Mouse (Mus musculus): ENCODE measurements at regions not wholly inside any gene's neighbourhood (a gene's known extent, or its start where the extent isn't known, plus 50 kb on each side); places are given as distances from the start of the nearest gene placed in this dataset.

DNA sequence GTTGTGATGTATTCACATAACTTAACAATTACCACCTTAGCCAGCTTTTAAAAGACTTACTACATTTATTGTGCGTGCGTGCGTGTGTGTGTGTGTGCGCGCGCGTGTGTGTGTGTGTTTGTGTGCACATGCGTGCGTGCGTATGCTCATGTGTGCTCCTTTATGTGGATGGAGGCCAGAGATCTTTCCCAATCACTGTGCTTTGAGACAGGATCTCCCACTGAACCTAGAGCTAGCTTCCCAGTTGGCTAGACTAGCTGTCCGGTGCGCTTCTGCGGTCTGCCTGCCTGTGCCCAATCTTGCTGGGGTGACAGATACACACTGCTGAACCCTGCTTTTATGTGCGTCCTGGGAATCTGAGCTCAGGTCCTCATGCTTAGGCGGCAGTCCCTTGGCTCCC, 50.1 kb upstream of the Arhgap29 start:
- no peak for DNase-seq

DNA sequence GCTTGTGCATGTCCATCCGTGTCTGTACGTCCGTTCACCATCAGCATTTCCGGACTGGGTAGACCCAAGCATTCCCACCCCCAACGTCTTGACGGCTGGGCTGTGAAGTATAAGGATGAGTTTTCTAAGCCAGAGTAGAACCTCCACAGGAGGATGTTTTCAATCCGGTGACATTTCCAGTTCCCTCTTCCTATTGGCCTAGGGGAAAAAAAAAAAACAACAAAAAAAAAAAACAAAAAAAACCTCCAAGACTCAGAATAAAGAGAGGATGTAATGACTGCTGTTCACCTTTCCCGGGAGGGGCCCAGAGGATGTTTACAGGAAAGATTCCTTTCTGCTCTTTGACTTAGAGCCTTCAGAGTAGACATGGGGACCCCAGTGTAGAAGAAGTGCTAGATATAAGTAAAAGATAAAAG, 51.9 kb upstream of the Arhgap29 start:
- peak in 1 of 2 experiments; percentile 61 for DNase-seq

DNA sequence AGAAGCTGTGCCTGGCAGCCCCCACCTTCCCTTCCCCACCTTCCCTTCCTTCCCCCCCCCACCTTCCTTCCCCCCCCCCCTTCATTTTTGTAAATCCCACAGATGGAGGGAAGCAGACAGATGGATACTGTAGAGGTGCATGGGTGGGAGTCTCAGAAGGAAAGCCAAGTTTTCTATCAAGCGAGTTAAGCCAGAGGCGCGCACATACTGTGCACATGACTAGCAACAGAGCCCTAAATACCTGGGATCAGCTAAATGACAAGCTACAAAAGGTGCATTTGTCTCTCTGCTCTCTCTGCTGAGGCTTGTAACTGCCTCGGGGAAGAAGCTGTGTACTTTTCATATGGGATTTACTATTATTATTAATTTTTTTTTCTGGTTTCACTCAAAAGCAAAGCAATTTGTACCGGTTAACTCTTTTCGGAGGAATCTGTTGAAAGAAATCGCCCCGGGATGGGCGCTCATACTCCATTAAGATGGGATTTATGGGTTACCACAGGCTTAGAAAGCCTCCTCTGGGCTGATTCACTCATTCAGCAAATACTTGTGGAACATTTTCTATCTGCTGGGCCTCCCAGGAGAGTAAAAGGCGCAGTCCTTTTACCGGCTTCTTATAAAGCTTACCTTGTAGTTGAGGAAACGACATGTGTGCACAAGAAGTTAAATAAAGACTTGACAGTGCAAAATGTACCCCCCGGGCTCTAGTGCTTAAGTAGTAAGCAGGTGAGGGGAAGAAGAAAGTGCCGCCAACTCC, 54.3 kb upstream of the Arhgap29 start:
- DNase-seq: no peak

DNA sequence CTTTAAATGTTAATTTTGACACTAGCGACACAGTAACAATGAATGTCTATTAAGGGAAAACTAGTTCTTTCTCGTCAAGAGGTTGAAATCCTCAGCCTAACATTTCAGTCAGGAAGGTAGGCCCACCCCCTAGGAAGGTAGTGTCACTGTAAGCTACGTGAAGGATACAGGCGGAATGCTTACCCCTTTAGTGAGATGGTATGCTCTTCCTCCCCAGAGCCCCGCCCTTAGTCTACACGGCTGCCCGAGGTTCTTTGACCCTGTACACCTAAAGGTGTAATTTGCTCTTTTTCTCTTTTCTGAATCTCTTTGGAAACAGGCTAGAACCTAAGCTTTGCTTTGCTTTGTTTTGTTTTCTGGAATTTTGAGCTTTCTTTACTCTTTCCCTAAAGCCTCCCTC, 58.7 kb upstream of the Arhgap29 start:
- no peak for DNase-seq

DNA sequence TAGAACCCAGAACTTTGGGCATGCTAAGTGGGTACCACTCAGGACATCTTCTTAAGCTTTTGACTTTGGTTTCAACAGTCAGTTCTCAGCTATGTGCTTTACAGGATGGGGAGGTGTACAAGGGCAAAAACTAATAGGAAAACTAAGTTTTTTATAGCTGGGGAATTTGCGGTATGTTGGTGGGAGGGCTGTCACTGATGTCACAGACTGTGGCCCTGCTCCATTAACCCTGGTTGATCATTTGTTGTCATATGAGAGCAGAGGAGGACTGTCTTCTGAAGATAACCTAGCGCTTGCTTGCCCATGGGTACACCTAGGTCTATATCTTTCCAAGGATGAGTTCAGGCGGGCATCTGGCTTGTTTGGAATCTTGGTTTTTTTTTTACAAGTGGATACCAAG, 59.7 kb upstream of the Arhgap29 start:
- DNase-seq: no peak

DNA sequence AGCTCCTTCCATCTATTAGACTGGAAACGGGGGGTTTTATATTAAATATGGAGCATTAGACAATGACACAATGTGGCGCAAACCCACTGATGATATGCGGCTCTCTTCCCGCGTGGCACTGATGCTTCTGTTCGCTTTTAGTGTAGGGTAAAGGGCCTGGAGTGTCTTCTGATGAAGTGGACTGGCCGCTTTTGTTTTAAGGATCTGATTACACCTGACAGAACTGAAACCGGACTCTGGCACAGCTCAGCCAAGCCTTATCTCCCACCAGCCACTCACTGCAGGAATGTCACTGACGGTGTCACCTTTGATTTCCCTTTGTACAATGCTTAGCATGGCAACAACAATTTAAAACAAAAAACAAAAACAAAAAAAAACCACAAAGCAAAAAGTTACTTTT, 61.0 kb upstream of the Arhgap29 start:
- DNase-seq: peak; percentile 46 to 63

DNA sequence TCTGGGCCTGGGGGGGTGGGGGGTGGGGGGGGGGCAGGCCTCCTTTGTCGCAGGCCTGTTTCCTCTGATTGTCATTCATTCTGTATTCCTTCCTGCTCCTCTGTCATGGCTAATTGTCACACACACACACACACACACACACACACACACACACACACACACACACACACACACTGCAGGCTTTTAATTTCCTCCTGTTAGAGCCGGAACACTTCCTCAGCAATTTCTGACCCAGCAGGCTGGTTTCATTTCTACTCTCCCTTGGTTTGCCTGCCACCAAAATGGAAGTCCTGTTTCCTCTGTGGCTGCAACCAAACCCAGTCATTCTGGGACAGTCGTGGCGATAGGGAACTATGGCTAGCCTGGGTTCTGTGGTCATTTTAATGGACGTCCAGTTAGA, 61.8 kb upstream of the Arhgap29 start:
- DNase-seq: peak; percentile 51 to 71

DNA sequence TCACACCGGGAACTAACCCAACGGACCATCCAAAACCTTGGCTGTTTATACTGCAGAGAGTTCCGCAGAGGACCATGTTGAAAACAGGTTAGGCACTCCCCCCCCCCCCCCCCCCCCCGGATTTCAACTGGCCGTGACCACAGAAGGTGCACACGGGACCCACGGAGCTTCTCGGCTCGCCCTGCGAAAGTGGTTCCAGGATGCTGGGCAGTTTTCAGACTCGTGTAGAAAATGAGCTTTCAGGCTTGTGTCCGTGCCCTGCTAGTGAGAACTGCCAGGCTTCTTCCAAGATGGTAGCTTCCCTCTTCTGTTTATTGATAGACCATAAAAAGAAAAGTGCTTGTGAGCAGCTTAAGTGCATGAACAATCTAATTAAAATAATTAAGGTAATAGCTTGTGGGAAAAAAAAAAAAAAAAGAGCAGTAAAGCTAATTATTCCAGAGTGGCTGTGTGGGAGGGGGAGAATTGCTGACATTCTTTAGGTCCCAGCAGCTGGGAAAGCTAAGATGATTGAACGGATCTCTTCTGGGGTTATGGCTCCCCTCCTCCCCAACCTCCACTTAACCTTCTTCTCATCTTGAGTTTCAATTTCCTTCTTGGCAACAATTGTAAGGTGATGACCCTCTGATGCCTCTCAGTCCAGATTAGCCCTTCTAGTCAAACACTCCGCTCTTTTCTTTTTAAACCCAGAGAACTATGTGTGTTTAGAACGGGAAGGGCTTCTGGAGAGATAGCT, 65.3 kb upstream of the Arhgap29 start:
- no peak for DNase-seq

DNA sequence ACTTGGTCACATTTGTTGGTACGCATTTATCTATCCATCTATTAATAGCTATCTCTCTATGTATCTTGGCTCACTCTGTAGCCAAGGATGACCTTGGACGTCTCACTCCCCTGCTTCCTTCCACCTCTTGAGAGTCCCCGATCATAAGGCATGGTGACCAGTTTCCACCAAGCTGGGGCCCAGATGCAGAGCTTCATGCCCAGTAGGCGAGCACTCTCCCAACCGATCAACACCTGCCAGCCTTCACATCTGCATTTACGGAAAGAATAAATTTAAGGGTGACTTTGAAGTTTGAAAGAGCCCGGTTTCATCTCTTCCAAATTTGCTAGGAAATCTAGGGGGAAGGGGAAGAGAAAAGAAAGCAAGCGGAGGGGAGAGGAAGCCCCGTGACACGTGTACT, 66.0 kb upstream of the Arhgap29 start:
- DNase-seq: no peak

DNA sequence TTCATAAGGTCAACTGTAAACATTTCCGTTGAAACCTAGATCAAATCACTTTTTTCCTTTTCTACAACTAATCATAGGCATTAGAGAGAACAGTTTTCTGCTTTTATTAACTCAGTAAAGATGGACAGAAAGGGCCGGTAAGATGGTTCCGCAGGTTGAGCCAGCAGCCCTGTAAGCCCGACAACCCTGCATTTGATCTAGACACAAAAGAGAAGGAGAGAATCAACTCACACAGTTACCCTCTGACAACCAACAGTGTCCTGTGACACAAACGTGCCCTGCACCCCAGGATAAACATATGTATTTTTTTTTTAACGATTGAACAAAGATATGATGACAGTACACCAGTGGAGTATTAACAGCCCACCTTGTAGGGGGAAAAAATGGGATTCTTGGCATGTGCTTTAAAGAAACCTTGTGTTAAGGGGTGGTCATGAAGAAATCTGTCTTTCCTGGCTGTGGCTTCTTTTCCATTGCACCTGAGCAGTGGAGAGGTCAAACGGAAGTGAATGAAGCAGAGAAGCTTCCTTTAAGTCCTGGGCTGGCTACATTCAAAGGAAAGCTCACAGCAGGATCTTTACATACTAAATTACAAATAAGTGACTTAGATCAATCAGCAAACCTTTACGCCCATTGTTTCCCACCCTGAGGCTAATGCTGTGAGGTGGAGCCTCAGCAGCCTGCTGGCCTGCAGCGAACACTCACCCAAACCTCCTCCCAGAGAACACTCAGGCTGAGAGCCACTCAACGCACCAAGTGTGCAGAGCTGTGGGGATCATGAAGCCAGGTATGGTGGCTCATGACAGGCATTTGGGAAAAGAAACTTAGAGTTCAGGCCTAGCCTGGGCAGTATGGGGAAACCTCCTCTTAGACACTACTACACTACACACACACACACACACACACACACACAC, 66.8 kb upstream of the Arhgap29 start:
- DNase-seq: peak in 1 of 2 experiments; percentile 43

DNA sequence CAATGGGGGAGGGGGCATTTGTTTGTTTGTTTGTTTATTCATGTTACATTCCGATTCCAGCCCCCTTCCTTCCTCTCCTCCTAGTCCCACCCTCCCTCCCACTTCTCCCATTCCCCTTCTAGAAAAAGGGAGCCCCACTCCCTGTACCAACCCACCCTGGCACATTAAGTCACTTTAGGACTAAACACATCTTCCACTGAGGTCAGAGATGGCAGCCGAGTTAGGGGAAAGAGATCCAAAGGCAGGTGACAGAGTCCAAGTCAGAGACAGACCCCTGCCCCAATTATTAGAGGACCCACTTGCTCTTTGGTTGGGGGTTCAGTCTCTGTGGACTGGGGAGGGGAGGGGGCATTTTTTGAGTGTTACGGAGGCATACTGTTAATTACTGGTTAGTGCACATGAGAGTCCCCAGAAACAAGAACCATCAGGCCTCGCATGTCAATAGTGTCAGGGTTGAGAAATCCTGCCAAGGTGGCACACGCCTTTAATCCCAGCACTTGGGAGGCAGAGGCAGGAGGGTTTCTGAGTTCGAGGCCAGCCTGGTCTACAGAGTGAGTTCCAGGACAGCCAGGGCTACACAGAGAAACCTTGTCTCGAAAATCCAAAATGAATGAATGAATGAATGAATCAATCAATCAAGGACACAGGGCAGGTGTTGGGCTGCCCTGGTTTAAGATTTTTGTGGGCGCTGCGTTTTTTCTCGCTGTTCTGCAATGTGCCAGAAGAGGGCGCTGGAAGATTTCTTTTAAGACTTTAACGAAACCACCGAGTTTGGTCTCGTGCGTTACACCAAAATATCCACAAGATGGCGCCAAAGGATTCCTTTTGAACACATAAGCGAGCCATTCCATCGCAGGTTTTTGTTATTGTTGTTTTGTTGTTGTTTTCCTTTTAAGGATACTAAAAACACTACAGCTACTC, 67.8 kb upstream of the Arhgap29 start:
- peak; percentile 88 to 97 for DNase-seq

DNA sequence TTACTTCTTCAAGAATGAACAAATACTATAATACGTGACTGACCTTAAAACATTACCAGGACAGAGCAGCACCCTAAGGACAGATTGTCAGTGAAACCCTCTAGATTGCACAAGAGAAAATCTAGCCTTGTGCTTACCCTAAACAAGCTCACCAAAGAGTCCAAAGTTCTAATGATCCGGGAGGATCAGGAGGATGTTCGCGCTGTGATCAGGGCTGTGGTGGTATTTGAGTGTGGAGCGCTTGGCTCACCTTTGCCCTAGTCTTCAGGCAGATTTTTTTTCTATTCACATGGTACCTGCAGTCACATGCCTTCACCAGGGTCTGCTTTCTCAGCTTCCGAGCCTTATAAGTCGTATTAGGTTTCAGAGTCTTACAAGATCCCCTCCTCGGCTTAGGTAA, 65.3 kb upstream of the Abcd3 start:
- no peak for DNase-seq

DNA sequence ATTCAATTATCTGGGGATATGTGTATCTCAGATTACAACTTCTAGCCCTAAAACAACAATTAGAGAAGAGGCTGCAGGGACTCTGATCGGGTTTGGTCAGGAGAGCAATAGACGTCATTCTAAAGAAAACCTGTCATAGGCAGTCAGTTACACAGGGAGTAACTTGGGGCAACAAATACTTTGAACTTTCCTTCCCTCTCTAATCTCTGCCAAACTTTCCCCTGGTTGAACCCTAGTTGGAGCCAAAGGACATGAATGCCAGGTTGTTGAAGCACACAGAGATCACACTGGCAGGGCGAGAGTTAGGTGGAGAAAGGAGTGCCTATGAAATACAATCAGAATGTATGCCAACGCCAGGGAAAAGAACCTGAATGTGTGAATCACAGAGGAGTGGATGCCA, 60.0 kb upstream of the Abcd3 start:
- no peak for DNase-seq

DNA sequence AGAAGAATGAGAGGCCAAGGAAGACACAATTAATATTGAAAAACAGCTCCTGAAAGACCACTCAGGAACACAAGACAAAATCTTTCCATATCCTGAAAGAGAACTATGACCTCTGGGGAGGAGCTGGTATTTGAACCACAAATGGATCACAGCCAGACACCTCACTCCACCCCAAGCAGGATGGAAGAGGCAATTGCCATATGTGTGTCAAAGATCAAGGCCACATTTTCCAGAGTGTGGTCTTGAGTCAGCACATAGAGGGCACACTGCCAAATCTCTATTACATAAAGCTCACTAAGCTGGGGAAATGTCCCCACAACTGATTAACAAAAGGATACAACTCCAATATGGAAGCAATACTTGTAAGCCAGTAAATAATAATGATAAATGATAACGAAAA, 59.5 kb upstream of the Abcd3 start:
- DNase-seq: no peak

DNA sequence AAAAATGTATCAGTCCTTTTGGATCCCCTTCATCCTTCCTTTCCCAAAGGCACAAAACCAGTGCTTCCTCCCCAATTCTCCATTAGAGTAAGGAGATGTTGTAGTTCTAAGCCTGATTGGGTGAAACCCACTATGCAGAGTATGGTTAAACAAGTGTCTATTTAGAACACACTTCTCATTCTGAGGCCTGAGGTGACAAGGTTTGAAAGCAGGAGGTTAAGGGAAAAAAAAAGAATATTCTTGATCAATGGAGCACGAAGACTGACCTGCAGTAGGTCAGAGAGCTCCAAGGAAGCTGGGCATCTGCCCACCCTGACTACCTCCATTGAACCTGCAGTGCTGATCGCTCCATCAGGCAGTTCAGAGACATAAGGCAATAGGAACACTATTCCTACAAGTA, 58.5 kb upstream of the Abcd3 start:
- no peak for DNase-seq

DNA sequence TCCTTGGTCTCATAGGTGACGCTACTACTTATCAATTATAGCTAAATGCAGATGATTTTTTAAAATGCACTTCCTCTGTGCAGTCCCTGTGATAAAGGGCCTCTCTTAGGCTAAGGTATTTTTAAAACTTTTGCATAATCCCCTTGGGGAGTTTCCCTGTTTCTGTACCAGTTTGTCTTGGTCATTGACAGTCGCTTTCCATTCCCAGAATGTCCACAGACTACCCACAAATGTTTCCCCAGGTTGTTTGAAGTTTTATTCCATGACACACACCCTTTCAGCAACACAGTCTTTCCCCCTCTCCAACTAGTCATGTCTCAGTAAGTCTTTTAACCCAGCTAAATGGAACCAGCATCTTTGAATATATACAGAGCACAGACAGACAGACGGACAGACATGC, 57.6 kb upstream of the Abcd3 start:
- DNase-seq: no peak

DNA sequence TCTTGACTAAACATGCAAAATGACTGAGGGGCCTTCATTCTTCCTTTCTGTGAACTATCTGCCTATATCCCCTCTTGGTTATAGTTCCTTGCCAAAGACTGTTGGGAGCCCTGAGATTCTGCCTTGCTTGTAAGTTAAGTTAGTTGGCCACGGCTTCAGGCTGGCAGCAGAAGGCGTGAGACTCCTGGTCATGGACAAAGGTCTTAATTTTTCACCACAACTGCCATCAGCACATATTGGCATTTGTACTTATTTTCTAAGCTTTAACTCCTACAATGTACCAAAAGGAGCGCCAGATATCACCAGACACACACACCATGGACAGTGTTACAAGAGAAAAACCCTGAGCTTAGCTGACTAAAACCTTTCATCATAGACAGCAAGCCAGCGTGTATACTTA, 56.7 kb upstream of the Abcd3 start:
- no peak for DNase-seq

DNA sequence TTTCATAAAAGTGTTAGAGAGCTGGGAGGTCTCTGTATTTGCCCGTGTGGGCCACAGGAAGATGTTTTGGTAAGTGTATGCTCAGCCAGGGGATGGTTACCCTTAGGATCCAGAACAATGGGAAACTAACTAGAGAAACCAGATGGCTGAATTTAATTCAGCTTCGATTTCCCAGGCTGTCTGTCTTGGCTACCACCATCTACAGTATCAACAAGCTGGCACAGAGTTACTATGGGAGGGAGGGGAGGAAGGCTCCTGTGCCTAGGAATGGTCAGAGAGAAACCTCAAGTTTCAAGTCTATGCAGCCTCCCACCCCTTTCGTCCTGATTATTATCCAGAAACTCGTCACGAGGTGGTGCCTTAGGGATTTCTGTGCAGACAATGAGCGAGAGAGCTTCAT, 55.6 kb upstream of the Abcd3 start:
- no peak for DNase-seq

DNA sequence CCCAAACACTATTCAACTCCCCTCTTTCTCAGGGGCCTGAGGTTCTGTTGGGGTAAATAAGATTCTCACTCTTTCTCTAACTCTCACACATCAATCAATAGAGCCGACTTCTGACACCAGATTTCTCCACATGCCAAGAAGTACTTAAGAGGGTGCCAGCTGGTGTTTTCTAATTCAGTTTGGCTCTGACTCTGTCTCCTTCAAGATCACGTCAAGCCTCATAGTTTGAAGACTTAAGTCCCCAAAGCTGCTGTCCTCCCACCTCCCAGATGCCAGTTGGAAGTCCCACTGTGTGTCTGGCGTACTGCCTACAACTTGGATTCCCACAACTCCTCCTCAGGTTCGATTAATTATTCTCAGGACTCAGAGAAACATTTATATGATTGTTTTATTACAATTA, 54.6 kb upstream of the Abcd3 start:
- no peak for DNase-seq

DNA sequence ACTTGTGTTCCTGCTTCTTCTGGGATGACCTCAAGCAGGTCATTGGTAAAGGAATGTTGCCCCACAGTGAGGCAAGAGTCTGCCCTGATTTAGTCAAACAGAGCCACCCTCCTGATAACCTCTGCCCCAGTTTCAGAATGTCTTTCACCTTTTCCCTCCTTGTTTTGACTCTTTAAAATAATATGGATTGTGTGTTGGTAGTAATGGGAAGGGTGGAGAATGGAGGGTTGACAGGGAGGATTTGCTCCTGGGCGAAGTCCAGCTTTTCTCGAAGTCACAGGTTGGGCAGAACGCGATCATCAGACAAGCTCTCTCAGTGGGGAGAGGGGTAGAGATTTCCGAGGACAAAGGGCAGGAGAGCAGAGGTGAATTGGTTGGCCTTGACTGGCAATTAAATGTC, 52.2 kb upstream of the Abcd3 start:
- DNase-seq: no peak

DNA sequence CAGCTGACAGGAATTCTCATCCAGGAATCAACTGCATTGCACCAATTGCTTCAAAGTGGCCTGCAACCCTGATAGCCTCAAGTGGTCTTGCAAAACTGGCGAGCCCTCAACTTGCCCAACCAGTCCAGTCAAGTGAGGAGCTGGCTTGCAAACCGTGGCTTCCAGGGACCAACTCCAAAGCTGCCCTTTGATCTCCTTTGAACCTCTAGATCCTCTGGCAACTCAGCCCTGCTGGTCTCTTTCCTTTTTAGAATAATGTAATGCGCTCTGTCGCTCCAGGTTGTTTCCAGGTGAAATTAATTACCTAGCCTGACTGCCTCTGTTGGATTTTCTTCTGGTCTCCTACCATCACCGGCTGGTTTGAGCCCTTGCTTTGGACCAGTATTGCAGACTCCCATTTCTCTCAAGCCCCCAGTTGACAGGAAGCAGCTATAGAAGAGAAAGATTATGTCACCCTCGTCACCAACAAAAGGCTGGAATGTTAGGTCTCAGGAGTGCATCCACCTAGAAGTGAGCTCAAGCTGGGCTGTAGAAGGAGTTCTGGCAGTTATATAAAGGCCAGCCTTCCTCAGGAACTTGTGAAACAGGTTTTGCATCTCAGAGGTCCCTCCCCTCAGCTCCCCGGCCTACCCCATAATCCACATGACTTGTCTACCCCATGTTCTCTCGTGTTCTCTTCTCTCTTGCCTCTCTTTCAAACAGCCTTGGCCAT, 49.8 kb upstream of the Abcd3 start:
- no peak for DNase-seq

Measured in heart, adult 18-20 months (tissue).